Mouse (Mus musculus): Measurements from ENCODE around the gene Apoa5. TPM values are rescaled to one million over a fixed set of nuclear protein-coding genes. Genes with fewer than 3 reads are reported as not detected.
"Not testable (repeated sequence)": the region's sequence is repeated elsewhere in the genome, so short reads cannot be mapped to it uniquely, and the experiment has no call there.

Apoa5 gene
- polyA plus RNA-seq, 1 experiment from 2014 or later: not detected

- H3K4me2 ChIP-seq: no peak overlapping the region
- no peak overlapping the region for H3K4me3 ChIP-seq (replicated peaks)
- 0 out of 2 replicates have a peak, but pooled peaks cover 4% of the 10 kb centered on the region for H3K9me3 ChIP-seq (replicated peaks)
- no peaks in the 10 kb centered on the region for H3K36me3 ChIP-seq
- H3K27me3 ChIP-seq: 0 out of 2 replicates have a peak, but pooled peaks cover 3% of the 10 kb centered on the region
- ATAC-seq (replicated peaks; ENCODE audit: low FRiP score): no peak
- H3K4me1 ChIP-seq: peaks cover 24% of the 10 kb centered on the region
- no peak overlapping the region for H3K27ac ChIP-seq
- H3K9ac ChIP-seq: no peak overlapping the region
- WGBS: 68% methylated on average over 8 of the region's 8 CpGs
Measured at GRCm38 (mm10) chr9:46316909-46317308, 48.5 kb downstream of the Apoa5 start.

GRCm38 (mm10) chr9:46317957-46318356 lies 49.5 kb downstream of the Apoa5 start:
- Histone ChIP-seq H3K27ac (no peak overlapping the region), H3K4me2 (no peak overlapping the region), H3K36me3 (no peaks in the 10 kb centered on the region), H3K4me1 (peaks cover 13% of the 10 kb centered on the region), H3K9ac (no peak overlapping the region), H3K27me3 (0 out of 2 replicates have a peak, but pooled peaks cover 3% of the 10 kb centered on the region), H3K4me3 (replicated peaks) (no peak overlapping the region), H3K9me3 (replicated peaks) (0 out of 2 replicates have a peak, but pooled peaks cover 4% of the 10 kb centered on the region)
- WGBS: 93% methylated on average over 3 of the region's 3 CpGs
- no peak for ATAC-seq (replicated peaks; ENCODE audit: low FRiP score)

DNA sequence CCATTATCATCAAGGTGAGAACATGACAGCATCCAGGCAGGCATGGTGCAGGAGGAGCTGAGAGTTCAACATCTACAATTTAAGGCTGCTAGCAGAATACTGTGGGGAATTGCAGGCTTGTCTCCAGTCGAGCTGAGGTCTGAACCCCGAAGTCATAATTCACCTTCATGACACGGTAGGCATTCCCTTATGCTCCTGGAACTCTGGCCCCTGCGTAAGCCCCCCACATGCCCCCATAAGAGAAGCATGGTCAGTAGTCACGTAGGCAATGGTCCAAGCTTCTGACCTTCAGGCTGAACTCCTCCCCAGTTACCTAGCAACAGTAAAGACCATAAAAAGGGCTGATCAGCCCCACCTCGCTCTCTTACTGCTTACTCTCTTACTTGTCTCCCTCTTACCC lies 51.5 kb downstream of the Apoa5 start, which contains the start of gene 4931429L15Rik:
Gene 4931429L15Rik, minus strand, starts transcription at position 101 of the 400 bp plus-strand sequence.
- H3K4me2 ChIP-seq; H3K9me3 ChIP-seq (replicated peaks); H3K27ac ChIP-seq; H3K4me3 ChIP-seq (replicated peaks); H3K36me3 ChIP-seq; H3K27me3 ChIP-seq; H3K9ac ChIP-seq; ATAC-seq (replicated peaks; ENCODE audit: low FRiP score): not testable (repeated sequence)
- 73% methylated on average over 6 of the region's 6 CpGs for WGBS
- peaks cover 11% of the 10 kb centered on the region for H3K4me1 ChIP-seq

- Histone ChIP-seq H3K4me3 (replicated peaks) (no peak overlapping the region), H3K4me1 (peaks cover 11% of the 10 kb centered on the region), H3K36me3 (no peaks in the 10 kb centered on the region), H3K9me3 (replicated peaks) (0 out of 2 replicates have a peak, but pooled peaks cover 4% of the 10 kb centered on the region), H3K27ac (no peak overlapping the region), H3K9ac (no peak overlapping the region), H3K27me3 (no peaks in the 10 kb centered on the region), H3K4me2 (no peak overlapping the region)
- 88% methylated on average over 2 of the region's 2 CpGs for WGBS
- no peak for ATAC-seq (replicated peaks; ENCODE audit: low FRiP score)
Measured at GRCm38 (mm10) chr9:46320461-46320860, 52.0 kb downstream of the Apoa5 start.

Other genes starting within 250 kb of the Apoa5 start
- 32.7 and 67.5 TPM in 2 replicates for gene Apoa1, start 40.1 kb upstream of the Apoa5 start, polyA plus RNA-seq (2015; fragmentation: Nextera tagmentation; extraction: Ambion mirVana)
- gene Apoc3, start 33.0 kb upstream of the Apoa5 start, polyA plus RNA-seq (2015; fragmentation: Nextera tagmentation; extraction: Ambion mirVana): 0.93 TPM in 1 of 2 replicates, not detected in the other
- not detected in 2 replicates for gene Apoa4, start 27.9 kb upstream of the Apoa5 start, polyA plus RNA-seq (2015; fragmentation: Nextera tagmentation; extraction: Ambion mirVana)
- 58.9 and 61.0 TPM in 2 replicates for gene Zpr1, start 4.4 kb downstream of the Apoa5 start, polyA plus RNA-seq (2015; fragmentation: Nextera tagmentation; extraction: Ambion mirVana)
- gene Bud13, start 14.4 kb downstream of the Apoa5 start, polyA plus RNA-seq (2015; fragmentation: Nextera tagmentation; extraction: Ambion mirVana): 25.9 and 26.7 TPM in 2 replicates
- not detected in 2 replicates for gene 4931429L15Rik, start 51.4 kb downstream of the Apoa5 start, polyA plus RNA-seq (2015; fragmentation: Nextera tagmentation; extraction: Ambion mirVana)